Comparison of ENCODE assay signal across 21 mouse cellular contexts in genomic region chr8:12844347-12844950, GRCm38 (mm10).
"Had no signal": no experiment of that assay in that cellular context is flagged by ENCODE, and none has a peak within 500 bp of the region (broad histone marks: within the 10 kb centered on the region; RNA-seq: fewer than 3 reads in every experiment).

No protein-coding gene starts in this region.

- H3K27ac ChIP-seq: limb, embryonic 12.5 days; limb, embryonic 15.5 days; liver, embryonic 14.5 days; macrophage; midbrain, embryonic 12.5 days; midbrain, embryonic 15.5 days; neural tube, embryonic 12.5 days; neural tube, embryonic 15.5 days; stomach, postnatal 0 days had no signal

- H3K9ac ChIP-seq: limb, embryonic 12.5 days; limb, embryonic 15.5 days; liver, embryonic 14.5 days; liver, postnatal 0 days; lung, embryonic 14.5 days; midbrain, embryonic 12.5 days; midbrain, embryonic 15.5 days; neural tube, embryonic 12.5 days; neural tube, embryonic 15.5 days had no signal

- H3K4me3 ChIP-seq: limb, embryonic 12.5 days; limb, embryonic 15.5 days; midbrain, embryonic 12.5 days; midbrain, embryonic 15.5 days; neural tube, embryonic 12.5 days; neural tube, embryonic 15.5 days had no signal

- H3K4me1 ChIP-seq: limb, embryonic 12.5 days; limb, embryonic 15.5 days; midbrain, embryonic 12.5 days; midbrain, embryonic 15.5 days; neural tube, embryonic 12.5 days; neural tube, embryonic 15.5 days had no signal

- H3K9me3 ChIP-seq: limb, embryonic 12.5 days; limb, embryonic 15.5 days; midbrain, embryonic 12.5 days; midbrain, embryonic 15.5 days; neural tube, embryonic 12.5 days; neural tube, embryonic 15.5 days had no signal

- H3K4me2 ChIP-seq: limb, embryonic 12.5 days; limb, embryonic 15.5 days; liver, embryonic 11.5 days; lung, embryonic 14.5 days; midbrain, embryonic 12.5 days; midbrain, embryonic 15.5 days; neural tube, embryonic 12.5 days; neural tube, embryonic 15.5 days had no signal

- H3K27me3 ChIP-seq: limb, embryonic 12.5 days; limb, embryonic 15.5 days; midbrain, embryonic 12.5 days; midbrain, embryonic 15.5 days; neural tube, embryonic 12.5 days; neural tube, embryonic 15.5 days had no signal

- ATAC-seq: liver, postnatal 0 days; lung, postnatal 0 days; midbrain, embryonic 15.5 days had no signal

- DNase-seq: kidney, postnatal 14 days; kidney, postnatal 4 days; left cerebral cortex, postnatal 4 days; liver, postnatal 0 days; lung, embryonic 14.5 days; right cerebral cortex, adult 18-20 months; right cerebral cortex, postnatal 14 days; right cerebral cortex, postnatal 4 days; thymus, adult 2 months; thymus, postnatal 25 days had no signal
